Mouse (Mus musculus): ENCODE measurements around the gene Tekt3. TPM values are rescaled to one million over a fixed set of nuclear protein-coding genes. Genes with fewer than 3 reads are reported as not detected.

The Tekt3 gene
- polyA plus RNA-seq (2015; fragmentation: Nextera tagmentation; extraction: Ambion mirVana) = not detected in 2 replicates

- WGBS = 14% methylated on average over 17 of the region's 17 CpGs
- no peak within 1 kb of the TSS for H3K4me3 ChIP-seq (replicated peaks)
- H3K4me1 ChIP-seq = peaks cover 3% of the 10 kb centered on the region
- no peaks in the 10 kb centered on the region for H3K27me3 ChIP-seq (replicated peaks)
- H3K36me3 ChIP-seq = no peaks in the 10 kb centered on the region
- H3K27ac ChIP-seq (replicated peaks) = no peak within 1 kb of the TSS
- H3K9ac ChIP-seq (replicated peaks) = no peak within 1 kb of the TSS
- peak within 1 kb of the TSS; percentile 36 for H3K4me2 ChIP-seq
- ATAC-seq (ENCODE audit: low FRiP score) = no peak
- no peaks in the 10 kb centered on the region for H3K9me3 ChIP-seq (replicated peaks)
These were observed at the start of gene Tekt3 for GRCm38 (mm10) chr11:63061446-63061845. Gene Tekt3, plus strand, starts transcription at chr11:63061654.

- Histone ChIP-seq H3K27me3 (replicated peaks) (no peaks in the 10 kb centered on the region), H3K4me1 (peaks cover 19% of the 10 kb centered on the region), H3K9ac (replicated peaks) (no peak overlapping the region), H3K4me2 (no peak overlapping the region), H3K27ac (replicated peaks) (peak overlapping the region; percentile 54; the same call in 1 of the 2 replicates), H3K9me3 (replicated peaks) (no peaks in the 10 kb centered on the region), H3K4me3 (replicated peaks) (no peak overlapping the region), H3K36me3 (no peaks in the 10 kb centered on the region)
- 47% methylated on average over 6 of the region's 6 CpGs for WGBS
- ATAC-seq (ENCODE audit: low FRiP score) = no peak
These were observed 43.9 kb upstream of the Tekt3 start for GRCm38 (mm10) chr11:63017327-63018082.

- Histone ChIP-seq H3K36me3 (no peaks in the 10 kb centered on the region), H3K4me2 (no peak overlapping the region), H3K9ac (replicated peaks) (no peak overlapping the region), H3K27me3 (replicated peaks) (no peaks in the 10 kb centered on the region), H3K4me3 (replicated peaks) (no peak overlapping the region), H3K27ac (replicated peaks) (no peak overlapping the region), H3K9me3 (replicated peaks) (no peaks in the 10 kb centered on the region), H3K4me1 (peaks cover 19% of the 10 kb centered on the region)
- 71% methylated on average over 6 of the region's 6 CpGs for WGBS
- ATAC-seq (ENCODE audit: low FRiP score) = no peak
These were observed 43.3 kb upstream of the Tekt3 start for GRCm38 (mm10) chr11:63018083-63018622.

- no peak for ATAC-seq (ENCODE audit: low FRiP score)
- Histone ChIP-seq H3K27me3 (replicated peaks) (no peaks in the 10 kb centered on the region), H3K4me1 (peaks cover 19% of the 10 kb centered on the region), H3K9me3 (replicated peaks) (no peaks in the 10 kb centered on the region), H3K4me2 (no peak overlapping the region), H3K4me3 (replicated peaks) (no peak overlapping the region), H3K36me3 (no peaks in the 10 kb centered on the region), H3K9ac (replicated peaks) (no peak overlapping the region), H3K27ac (replicated peaks) (no peak overlapping the region)
These were observed 40.8 kb upstream of the Tekt3 start for GRCm38 (mm10) chr11:63020633-63021032.

- H3K36me3 ChIP-seq = no peaks in the 10 kb centered on the region
- H3K9ac ChIP-seq (replicated peaks) = no peak overlapping the region
- no peak overlapping the region for H3K4me3 ChIP-seq (replicated peaks)
- H3K27me3 ChIP-seq (replicated peaks) = no peaks in the 10 kb centered on the region
- WGBS = 76% methylated on average over 5 of the region's 5 CpGs
- H3K4me1 ChIP-seq = peaks cover 19% of the 10 kb centered on the region
- H3K9me3 ChIP-seq (replicated peaks) = no peaks in the 10 kb centered on the region
- no peak overlapping the region for H3K27ac ChIP-seq (replicated peaks)
- no peak for ATAC-seq (ENCODE audit: low FRiP score)
- no peak overlapping the region for H3K4me2 ChIP-seq
These were observed 40.2 kb upstream of the Tekt3 start for GRCm38 (mm10) chr11:63021141-63021806.

GRCm38 (mm10) chr11:63023461-63023860 lies 38.0 kb upstream of the Tekt3 start:
- no peak overlapping the region for H3K4me3 ChIP-seq (replicated peaks)
- H3K4me1 ChIP-seq = peaks cover 13% of the 10 kb centered on the region
- 84% methylated on average over 5 of the region's 5 CpGs for whole genome bisulfite sequencing
- H3K27ac ChIP-seq (replicated peaks) = no peak overlapping the region
- no peak overlapping the region for H3K4me2 ChIP-seq
- H3K9me3 ChIP-seq (replicated peaks) = no peaks in the 10 kb centered on the region
- H3K36me3 ChIP-seq = no peaks in the 10 kb centered on the region
- no peak for ATAC-seq (ENCODE audit: low FRiP score)
- no peaks in the 10 kb centered on the region for H3K27me3 ChIP-seq (replicated peaks)
- H3K9ac ChIP-seq (replicated peaks) = no peak overlapping the region

- Histone ChIP-seq H3K36me3 (no peaks in the 10 kb centered on the region), H3K27ac (replicated peaks) (no peak overlapping the region), H3K27me3 (replicated peaks) (no peaks in the 10 kb centered on the region), H3K4me1 (peaks cover 10% of the 10 kb centered on the region), H3K4me2 (no peak overlapping the region), H3K9ac (replicated peaks) (no peak overlapping the region), H3K4me3 (replicated peaks) (no peak overlapping the region), H3K9me3 (replicated peaks) (no peaks in the 10 kb centered on the region)
- WGBS = 74% methylated on average over 2 of the region's 2 CpGs
- no peak for ATAC-seq (ENCODE audit: low FRiP score)
These were observed 37.3 kb upstream of the Tekt3 start for GRCm38 (mm10) chr11:63024136-63024535.

- Histone ChIP-seq H3K4me2 (no peak overlapping the region), H3K9ac (replicated peaks) (no peak overlapping the region), H3K27me3 (replicated peaks) (no peaks in the 10 kb centered on the region), H3K4me3 (replicated peaks) (no peak overlapping the region), H3K4me1 (peaks cover 4% of the 10 kb centered on the region), H3K36me3 (no peaks in the 10 kb centered on the region), H3K27ac (replicated peaks) (no peak overlapping the region), H3K9me3 (replicated peaks) (no peaks in the 10 kb centered on the region)
- no peak for ATAC-seq (ENCODE audit: low FRiP score)
- 90% methylated on average over 6 of the region's 6 CpGs for WGBS
These were observed 36.0 kb upstream of the Tekt3 start for GRCm38 (mm10) chr11:63025476-63025875.

- WGBS = 87% methylated on average over 9 of the region's 9 CpGs
- no peak for ATAC-seq (ENCODE audit: low FRiP score)
These were observed 34.8 kb upstream of the Tekt3 start for GRCm38 (mm10) chr11:63026651-63027141.

GRCm38 (mm10) chr11:63028131-63028530 lies 33.3 kb upstream of the Tekt3 start:
- no peak for ATAC-seq (ENCODE audit: low FRiP score)
- Histone ChIP-seq H3K9me3 (replicated peaks) (0 out of 2 replicates have a peak, but pooled peaks cover 4% of the 10 kb centered on the region), H3K4me1 (no peaks in the 10 kb centered on the region), H3K4me3 (replicated peaks) (no peak overlapping the region), H3K27me3 (replicated peaks) (no peaks in the 10 kb centered on the region), H3K4me2 (no peak overlapping the region), H3K36me3 (no peaks in the 10 kb centered on the region), H3K27ac (replicated peaks) (no peak overlapping the region), H3K9ac (replicated peaks) (no peak overlapping the region)
- WGBS = 88% methylated on average over 3 of the region's 3 CpGs

More at GRCm38 (mm10) chr11:63026651-63027141, 34.8 kb upstream of the Tekt3 start:
- Histone ChIP-seq H3K9ac (replicated peaks) (no peak overlapping the region), H3K4me3 (replicated peaks) (no peak overlapping the region), H3K36me3 (no peaks in the 10 kb centered on the region), H3K4me1 (no peaks in the 10 kb centered on the region), H3K9me3 (replicated peaks) (no peaks in the 10 kb centered on the region), H3K4me2 (no peak overlapping the region), H3K27ac (replicated peaks) (no peak overlapping the region), H3K27me3 (replicated peaks) (no peaks in the 10 kb centered on the region)

- Histone ChIP-seq H3K4me3 (replicated peaks) (no peak overlapping the region), H3K9ac (replicated peaks) (no peak overlapping the region), H3K4me2 (no peak overlapping the region), H3K27me3 (replicated peaks) (no peaks in the 10 kb centered on the region), H3K9me3 (replicated peaks) (0 out of 2 replicates have a peak, but pooled peaks cover 7% of the 10 kb centered on the region), H3K4me1 (no peaks in the 10 kb centered on the region), H3K27ac (replicated peaks) (no peak overlapping the region), H3K36me3 (no peaks in the 10 kb centered on the region)
- WGBS = 77% methylated on average over 4 of the region's 4 CpGs
- ATAC-seq (ENCODE audit: low FRiP score) = no peak
These were observed 32.2 kb upstream of the Tekt3 start for GRCm38 (mm10) chr11:63029148-63029714.

All from neural tube, embryonic 15.5 days (tissue).